Mouse (Mus musculus): ENCODE results near the gene Cdc34b.
A peak's percentile ranks its signal among the peaks of the same experiment; 100 is the strongest.

Gene Cdc34b

DNA sequence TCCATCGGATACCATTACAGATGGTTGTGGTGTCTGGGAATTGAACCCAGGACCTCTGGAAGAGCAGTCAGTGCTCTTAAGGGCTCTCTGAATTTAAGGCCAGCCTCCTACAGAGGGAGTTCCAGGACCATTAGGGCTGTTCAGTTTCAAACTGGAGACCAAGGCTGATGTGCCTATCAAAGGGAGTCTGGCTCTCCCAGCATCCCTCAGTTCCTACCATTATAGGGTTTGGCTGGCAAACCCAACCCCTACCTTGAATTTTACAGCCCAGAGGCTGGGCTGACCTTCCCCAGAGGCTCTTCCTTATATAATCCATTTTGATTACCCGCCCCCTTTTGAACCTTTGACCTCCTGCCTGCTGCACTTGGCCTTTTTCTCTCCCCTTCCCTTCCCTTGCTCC, 5.8 kb upstream of the Cdc34b start:
- DNase-seq = no peak

DNA sequence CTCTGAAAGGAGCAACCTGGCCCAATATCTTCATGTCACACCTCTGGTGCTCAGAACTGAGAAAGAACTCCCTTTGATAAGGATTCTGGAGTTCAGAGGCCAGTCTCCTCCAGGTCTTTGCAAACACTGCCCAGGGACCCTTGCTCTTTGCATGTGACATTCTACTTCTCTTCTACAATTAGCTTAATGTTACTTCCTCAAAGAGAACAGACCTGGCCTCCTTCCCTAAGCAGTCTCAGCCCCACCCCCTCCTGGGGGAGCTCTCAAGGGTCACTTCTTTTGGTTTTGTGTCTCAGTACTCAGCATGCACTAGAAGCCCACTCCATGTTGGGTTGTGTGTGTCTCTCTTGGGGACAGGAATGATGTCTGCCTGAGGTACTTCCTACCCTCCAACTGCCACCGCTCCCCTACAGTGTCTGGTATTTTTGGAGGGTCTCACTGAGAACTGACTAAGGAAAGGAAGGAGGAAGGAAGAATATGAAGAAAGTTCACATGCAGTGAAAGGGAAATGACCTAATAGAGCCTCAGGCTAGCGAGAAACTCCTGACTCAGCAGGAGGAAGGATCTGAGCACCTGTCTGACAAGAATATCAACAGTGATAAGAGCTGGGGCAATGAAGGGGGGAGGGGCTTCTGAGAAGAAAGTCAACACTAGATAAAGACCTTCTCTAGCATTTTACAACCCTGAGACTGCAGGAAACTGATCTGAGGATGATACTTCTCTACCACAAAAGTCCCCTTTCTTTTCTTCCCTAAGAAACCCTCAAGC, 11.5 kb downstream of the Cdc34b start:
- no peak for DNase-seq

DNA sequence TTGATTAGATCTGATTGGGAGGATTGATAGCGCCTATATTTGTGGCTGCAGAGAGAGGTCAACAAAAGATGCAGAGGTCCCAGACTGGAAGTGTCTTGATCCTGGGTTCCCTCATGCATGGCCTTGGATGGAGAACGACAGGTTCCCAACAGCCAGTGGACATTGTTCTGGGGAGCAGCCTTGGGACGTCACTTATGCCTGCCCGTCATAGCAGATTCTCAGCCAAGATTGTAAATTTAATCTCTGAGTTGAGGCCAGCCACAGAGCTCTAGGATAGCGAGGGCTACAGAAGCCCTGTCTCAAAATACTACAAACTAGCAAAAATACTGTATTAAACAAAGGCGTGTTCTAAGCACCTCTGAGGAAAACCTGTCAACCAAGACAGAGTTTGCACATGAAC, 18.3 kb downstream of the Cdc34b start:
- no peak for DNase-seq

DNA sequence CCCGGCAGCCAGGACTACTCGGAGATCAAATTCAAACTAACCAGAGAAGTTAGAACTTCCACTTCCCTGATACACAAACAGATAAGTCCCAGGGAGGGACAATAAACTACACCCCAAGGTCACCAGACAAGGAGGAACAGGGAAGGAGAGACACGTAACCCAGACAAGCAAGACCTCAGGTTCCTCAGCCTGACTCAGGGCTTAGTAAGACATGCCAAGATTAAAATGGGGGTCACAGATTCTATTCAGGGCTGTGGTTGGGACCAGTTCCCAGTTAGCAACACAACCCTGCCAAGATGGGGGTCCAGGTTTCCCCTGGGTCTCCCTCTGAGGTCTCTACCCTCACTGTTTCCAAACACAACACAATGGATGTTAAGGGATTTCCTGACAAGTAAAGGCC, 18.8 kb downstream of the Cdc34b start:
- no peak for DNase-seq

DNA sequence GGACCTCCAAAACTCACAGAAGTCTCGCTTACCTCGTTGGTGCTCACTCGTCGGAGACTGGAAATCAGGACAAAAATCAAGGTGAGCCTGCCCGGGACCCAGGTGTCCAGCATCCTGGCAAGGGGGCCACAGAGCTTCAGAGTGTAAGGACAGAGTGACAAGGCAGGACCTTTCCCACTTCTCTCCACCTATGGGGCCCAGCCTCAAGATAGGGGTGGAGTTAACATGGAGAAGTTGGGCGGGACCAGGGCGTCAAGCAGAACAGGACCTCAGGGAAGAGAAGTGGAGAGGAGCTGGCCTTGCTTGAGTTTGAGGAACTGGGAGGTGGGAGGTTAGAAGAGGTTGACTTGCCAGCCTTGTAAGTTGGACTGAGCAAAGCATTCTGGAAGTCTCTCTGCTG, 19.2 kb downstream of the Cdc34b start:
- no peak for DNase-seq

DNA sequence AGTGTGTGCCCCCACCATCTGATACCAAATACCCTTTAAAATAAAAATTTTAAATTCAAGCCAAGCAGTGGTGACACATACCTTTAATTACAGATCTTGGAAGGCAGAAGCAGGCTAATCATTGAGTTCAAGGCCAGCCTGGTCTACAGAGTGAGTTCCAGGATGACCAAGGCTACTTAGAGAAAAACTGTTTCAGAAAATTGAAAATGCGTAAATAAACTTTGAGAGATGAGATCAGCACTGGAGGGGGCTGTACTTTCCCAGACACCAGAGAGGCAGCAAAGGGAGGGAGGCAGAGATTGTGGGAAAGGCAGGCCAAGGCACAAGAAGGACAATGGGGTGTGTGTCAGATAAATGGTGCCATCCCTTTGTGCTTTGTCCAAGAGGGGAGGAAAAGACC, 20.7 kb downstream of the Cdc34b start:
- DNase-seq = no peak

DNA sequence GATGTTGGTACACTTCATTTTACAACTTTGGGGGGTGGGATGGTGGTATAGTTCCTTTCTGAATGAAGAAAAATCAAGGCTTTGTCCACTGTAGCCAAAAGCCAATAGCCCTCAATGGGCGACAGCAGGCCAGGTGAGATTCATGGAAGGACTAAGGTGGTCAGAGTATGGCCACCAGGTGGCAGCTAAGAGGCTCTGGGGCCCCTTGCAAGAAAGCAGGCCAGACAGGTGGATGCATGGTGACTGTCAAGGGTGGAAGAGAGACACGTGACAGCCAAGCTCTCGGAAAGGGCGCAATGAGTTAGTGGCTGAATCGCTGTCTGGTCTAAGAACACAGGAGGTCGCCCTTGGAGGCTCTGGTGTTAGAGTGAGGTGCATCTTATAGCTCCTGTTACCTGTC, 21.2 kb downstream of the Cdc34b start:
- no peak for DNase-seq

DNA sequence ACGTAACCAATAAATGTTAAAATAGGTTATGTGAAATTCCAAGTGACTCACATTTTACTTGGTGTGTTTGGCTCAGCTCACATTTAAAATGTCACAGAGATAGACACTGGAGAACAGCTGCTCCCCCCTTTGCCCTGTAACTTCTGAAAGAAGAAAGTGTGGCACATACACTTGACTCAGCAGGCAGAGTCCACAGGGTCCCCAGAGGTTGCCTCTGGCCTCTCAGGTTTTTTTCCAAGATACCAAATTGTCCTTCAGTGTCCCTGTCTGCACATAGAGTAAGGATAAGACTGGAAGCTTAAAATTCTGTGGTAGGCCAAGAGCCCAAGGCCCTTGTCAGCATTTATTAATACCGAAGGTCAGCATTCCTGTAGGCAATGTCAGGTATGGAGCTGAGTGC, 25.7 kb downstream of the Cdc34b start:
- no peak for DNase-seq

DNA sequence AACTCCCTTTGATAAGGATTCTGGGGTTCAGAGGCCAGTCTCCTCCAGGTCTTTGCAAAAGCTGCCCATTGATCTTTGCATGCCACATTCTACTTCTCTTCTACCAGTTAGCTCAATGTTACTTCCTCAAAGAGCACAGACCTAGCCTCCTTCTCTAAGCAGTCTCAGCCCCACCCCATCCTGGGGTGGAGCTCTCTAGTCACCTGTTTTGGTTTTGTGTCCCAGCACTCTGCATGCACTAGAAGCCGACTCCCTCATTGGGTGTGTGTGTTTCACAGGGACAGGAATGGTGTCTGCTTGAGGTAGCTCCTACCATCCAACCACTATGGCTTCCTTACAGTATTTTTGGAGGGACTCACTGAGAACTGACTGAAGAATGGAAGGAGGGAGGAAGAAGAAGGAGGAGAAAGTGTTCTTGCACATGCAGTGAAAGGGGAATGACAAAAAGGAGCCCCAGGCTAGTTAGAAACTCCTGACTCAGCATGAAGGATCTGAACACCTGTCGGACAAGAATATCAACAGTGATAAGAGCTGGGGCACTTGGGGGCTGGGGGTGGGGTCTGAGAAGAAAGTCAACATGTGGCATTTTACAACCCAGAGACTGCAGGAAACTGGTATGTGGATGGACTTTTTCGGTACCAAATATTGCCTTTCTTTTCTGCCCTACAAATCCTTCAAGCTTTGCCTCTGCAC, 30.9 kb downstream of the Cdc34b start:
- DNase-seq = no peak

DNA sequence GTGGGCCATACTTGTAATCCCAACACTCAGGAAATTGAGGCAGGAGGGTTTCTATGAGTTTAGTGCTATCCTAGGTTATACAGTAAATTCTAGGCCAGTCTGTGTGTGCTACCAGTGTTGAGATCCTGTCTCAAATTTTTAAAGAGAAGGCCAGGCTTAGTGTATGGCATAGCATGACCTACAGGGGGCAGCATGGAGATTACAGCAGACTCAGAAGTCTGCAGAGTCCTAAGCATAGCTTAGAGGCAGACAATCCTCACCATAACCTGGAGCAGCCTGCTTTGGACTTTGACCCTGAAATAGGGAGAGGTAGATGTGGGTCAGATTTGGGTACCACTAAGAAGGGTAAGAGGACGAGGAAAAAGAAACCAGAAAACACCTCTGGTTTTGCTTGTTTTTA, 32.3 kb downstream of the Cdc34b start:
- peak; percentile 12 to 14 for DNase-seq

DNA sequence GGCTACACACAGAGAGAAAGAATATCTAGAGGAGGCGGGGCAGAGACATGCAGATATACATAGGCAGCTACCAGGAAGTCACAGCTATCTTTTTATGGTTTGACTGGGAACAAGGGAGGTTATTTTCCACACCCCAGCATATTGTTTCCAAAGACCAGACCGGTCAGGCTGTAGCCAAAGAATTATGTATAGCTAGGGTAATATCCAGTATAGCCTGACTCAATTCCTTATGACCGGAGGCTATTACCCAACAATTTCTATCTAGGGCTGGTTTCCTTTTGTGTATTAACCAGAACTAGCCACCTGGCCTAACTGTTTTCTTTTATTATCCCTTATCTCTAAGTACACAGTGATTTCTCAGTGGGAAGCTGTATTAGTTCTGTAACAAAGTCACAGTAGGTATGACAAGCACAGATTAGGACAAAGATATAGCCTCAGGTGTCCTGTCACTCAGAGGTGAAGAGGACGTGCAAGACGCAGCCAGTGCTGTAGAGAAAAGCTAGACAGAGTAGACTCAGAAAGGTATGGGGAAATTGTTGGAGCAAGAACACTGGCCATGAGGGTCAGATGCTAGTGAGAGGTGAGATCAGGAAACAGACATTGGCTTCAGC, 33.4 kb downstream of the Cdc34b start:
- DNase-seq = no peak

DNA sequence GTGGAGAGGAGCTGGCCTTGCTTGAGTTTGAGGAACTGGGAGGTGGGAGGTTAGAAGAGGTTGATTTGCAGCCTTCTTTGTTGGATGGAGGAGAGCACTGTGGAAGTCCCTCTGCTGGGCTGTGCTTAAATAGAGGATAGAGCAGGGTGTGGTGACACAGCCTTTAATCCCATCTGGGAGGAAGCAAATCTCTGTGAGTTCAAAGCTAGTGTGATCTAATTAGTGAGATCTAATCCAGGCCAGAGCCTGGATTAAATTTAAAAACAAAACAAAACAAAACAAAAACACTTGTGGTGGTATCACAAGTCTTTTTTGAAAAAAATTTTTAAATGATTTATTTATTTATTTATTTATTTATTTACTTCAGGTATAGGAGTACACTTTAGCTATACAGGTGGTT, 41.0 kb downstream of the Cdc34b start, which contains the start of gene Tmem92:
Tmem92 (minus strand) TSS at position 101 of the 400 bp plus-strand sequence.
- DNase-seq = no peak

DNA sequence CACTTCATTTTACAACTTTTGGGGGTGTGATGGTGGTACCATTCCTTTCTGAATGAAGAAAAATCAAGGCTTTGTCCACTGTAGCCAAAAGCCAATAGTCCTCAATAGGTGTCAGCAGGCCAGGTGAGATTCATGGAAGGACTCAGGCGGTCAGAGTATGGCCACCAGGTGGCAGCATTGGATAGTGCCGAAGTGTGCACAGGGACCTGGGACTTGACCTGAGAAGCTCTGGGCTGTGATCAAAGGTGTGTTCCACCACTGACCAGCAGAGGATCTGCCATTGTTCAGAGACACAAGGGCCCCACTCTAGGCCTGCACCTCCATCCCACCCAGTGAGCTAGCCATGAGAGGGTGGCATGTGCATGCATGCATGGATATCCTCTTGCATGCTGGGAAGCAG, 43.7 kb downstream of the Cdc34b start:
- peak; percentile 85 to 87 for DNase-seq

DNA sequence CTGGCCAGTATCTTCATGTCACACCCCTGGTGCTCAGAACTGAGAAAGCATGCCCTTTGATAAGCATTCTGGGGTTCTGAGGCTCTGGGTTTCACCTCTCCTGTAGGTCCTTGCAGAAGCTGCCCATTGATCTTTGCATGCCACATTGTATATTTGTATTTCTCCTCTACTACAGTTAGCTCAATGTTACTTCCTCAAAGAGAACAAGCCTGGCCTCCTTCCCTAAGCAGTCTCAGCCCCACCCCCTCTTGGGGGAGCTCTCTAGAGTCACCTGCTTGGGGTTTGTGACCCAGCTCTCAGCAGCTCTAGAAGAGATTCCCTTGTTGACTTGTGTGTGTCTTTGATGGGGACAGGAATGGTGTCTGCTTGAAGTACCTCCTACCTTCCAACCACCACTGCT, 50.1 kb downstream of the Cdc34b start:
- no peak for DNase-seq
